Mouse (Mus musculus) hindbrain, embryonic 15.5 days (tissue): ENCODE data around the gene Cd96. TPM values are rescaled to one million over a fixed set of nuclear protein-coding genes. Genes with fewer than 3 reads are reported as not detected.

ENCODE experiments used
- ATAC-seq: fragments of 200-750 bp; cut with Nextera tagmentation; 2 replicates; pipeline ENCODE4 v1.8.0; 2017; ENCODE audit warnings: low read depth, moderate number of reproducible peaks, moderate TSS enrichment; ENCODE audit not compliant: low FRiP score
- H3K27ac ChIP-seq: fragments of 300-500 bp; sonication (generic); replicated peaks from 2 replicates; pipeline ENCODE4 v1.5.1; 2015; ENCODE audit warnings: mild to moderate bottlenecking, inconsistent platforms
- H3K27me3 ChIP-seq: fragments of 300-500 bp; sonication (generic); 2 replicates; pipeline ENCODE4 v1.6.1; 2015; ENCODE audit warnings: control low read depth, inconsistent platforms
- H3K36me3 ChIP-seq: fragments of 300-500 bp; sonication (generic); 2 replicates; pipeline ENCODE4 v1.6.1; 2015; ENCODE audit warnings: control low read depth, inconsistent platforms
- H3K4me1 ChIP-seq: fragments of 300-500 bp; sonication (generic); replicated peaks from 2 replicates; pipeline ENCODE4 v1.6.1; 2015; ENCODE audit warnings: control low read depth, inconsistent platforms
- H3K4me2 ChIP-seq: fragments of 300-500 bp; sonication (generic); 2 replicates; pipeline ENCODE4 v1.6.1; 2015; ENCODE audit warnings: moderate library complexity, mild to moderate bottlenecking, inconsistent platforms
- H3K4me3 ChIP-seq: fragments of 300-500 bp; sonication (generic); 2 replicates; pipeline ENCODE4 v1.5.1; 2015; ENCODE audit warnings: mild to moderate bottlenecking, inconsistent platforms
- H3K9ac ChIP-seq: fragments of 300-500 bp; sonication (generic); 2 replicates; pipeline ENCODE4 v1.6.1; 2015; ENCODE audit warnings: inconsistent platforms
- H3K9me3 ChIP-seq: fragments of 300-500 bp; sonication (generic); 2 replicates; pipeline ENCODE4 v1.6.1; 2016; ENCODE audit warnings: control low read depth, inconsistent platforms
- WGBS: fragments of 180-500 bp; shearing (Covaris S2); methylation state at CpG from one replicate; pipeline ENCODE4 v1.1.7; 2015; 5-methylcytosine and 5-hydroxymethylcytosine counted together
- polyA plus RNA-seq: library from polyadenylated mRNA; unstranded; fragments of >200 nt; fragmentation: Nextera tagmentation; extraction: Ambion mirVana; gene quantifications from 2 replicates; pipeline ENCODE4 v1.2.1, GENCODE M21; 2015

Gene Cd96
- polyA plus RNA-seq, 1 experiment from 2014 or later: not detected

GRCm38 (mm10) chr16:46022958-46023491, 97.0 kb downstream of the Cd96 start:
- no peak overlapping the region for H3K4me2 ChIP-seq
- no peak overlapping the region for H3K9ac ChIP-seq
- H3K36me3 ChIP-seq: no peaks in the 10 kb centered on the region
- no peaks in the 10 kb centered on the region for H3K27me3 ChIP-seq
- H3K9me3 ChIP-seq: no peaks in the 10 kb centered on the region
- 79% methylated on average over 5 of the region's 5 CpGs for WGBS
- H3K4me1 ChIP-seq: no peaks in the 10 kb centered on the region
- H3K4me3 ChIP-seq: no peak overlapping the region
- no peak; the same call in 1 of the 2 replicates for ATAC-seq
- H3K27ac ChIP-seq: no peak overlapping the region

- H3K9ac ChIP-seq: no peak overlapping the region
- H3K36me3 ChIP-seq: no peaks in the 10 kb centered on the region
- peak; percentile 82 for ATAC-seq
- 47% methylated on average over 5 of the region's 5 CpGs for WGBS
- no peak overlapping the region for H3K4me2 ChIP-seq
- H3K4me1 ChIP-seq: no peaks in the 10 kb centered on the region
- H3K27me3 ChIP-seq: no peaks in the 10 kb centered on the region
- H3K27ac ChIP-seq: no peak overlapping the region
- no peak overlapping the region for H3K4me3 ChIP-seq
- no peaks in the 10 kb centered on the region for H3K9me3 ChIP-seq
Measured at GRCm38 (mm10) chr16:46022189-46022928, 97.7 kb downstream of the Cd96 start.

GRCm38 (mm10) chr16:46021302-46021701, 98.7 kb downstream of the Cd96 start:
- Histone ChIP-seq H3K9me3 (no peaks in the 10 kb centered on the region), H3K9ac (no peak overlapping the region), H3K4me1 (no peaks in the 10 kb centered on the region), H3K36me3 (no peaks in the 10 kb centered on the region), H3K27me3 (no peaks in the 10 kb centered on the region), H3K4me3 (no peak overlapping the region), H3K4me2 (no peak overlapping the region), H3K27ac (no peak overlapping the region)
- WGBS: 85% methylated on average over 2 of the region's 2 CpGs
- no peak for ATAC-seq

GRCm38 (mm10) chr16:46020396-46020795, 99.7 kb downstream of the Cd96 start:
- ATAC-seq: no peak
- H3K4me2 ChIP-seq: no peak overlapping the region
- no peaks in the 10 kb centered on the region for H3K9me3 ChIP-seq
- no peaks in the 10 kb centered on the region for H3K4me1 ChIP-seq
- H3K4me3 ChIP-seq: no peak overlapping the region
- no peak overlapping the region for H3K9ac ChIP-seq
- 86% methylated on average over 2 of the region's 2 CpGs for WGBS
- no peak overlapping the region for H3K27ac ChIP-seq
- H3K27me3 ChIP-seq: no peaks in the 10 kb centered on the region
- no peaks in the 10 kb centered on the region for H3K36me3 ChIP-seq

GRCm38 (mm10) chr16:46019799-46020198, 100.3 kb downstream of the Cd96 start:
- WGBS: 87% methylated on average over 4 of the region's 4 CpGs
- Histone ChIP-seq H3K4me3 (no peak overlapping the region), H3K9ac (no peak overlapping the region), H3K4me1 (no peaks in the 10 kb centered on the region), H3K4me2 (no peak overlapping the region), H3K36me3 (no peaks in the 10 kb centered on the region), H3K27me3 (no peaks in the 10 kb centered on the region), H3K9me3 (no peaks in the 10 kb centered on the region), H3K27ac (no peak overlapping the region)
- ATAC-seq: no peak

- Histone ChIP-seq H3K4me2 (no peak overlapping the region), H3K36me3 (no peaks in the 10 kb centered on the region), H3K27me3 (no peaks in the 10 kb centered on the region), H3K9ac (no peak overlapping the region), H3K9me3 (no peaks in the 10 kb centered on the region), H3K4me3 (no peak overlapping the region), H3K27ac (no peak overlapping the region), H3K4me1 (no peaks in the 10 kb centered on the region)
- WGBS: 80% methylated on average over 1 of the region's 1 CpGs
- no peak for ATAC-seq
Measured at GRCm38 (mm10) chr16:46019359-46019758, 100.7 kb downstream of the Cd96 start.

- Histone ChIP-seq H3K27me3 (no peaks in the 10 kb centered on the region), H3K4me1 (peaks cover 24% of the 10 kb centered on the region), H3K4me3 (no peak overlapping the region), H3K4me2 (no peak overlapping the region), H3K27ac (no peak overlapping the region), H3K36me3 (no peaks in the 10 kb centered on the region), H3K9ac (no peak overlapping the region), H3K9me3 (no peaks in the 10 kb centered on the region)
- WGBS: 81% methylated on average over 1 of the region's 1 CpGs
- ATAC-seq: no peak
Measured at GRCm38 (mm10) chr16:46011696-46012095, 108.4 kb downstream of the Cd96 start.

GRCm38 (mm10) chr16:46010906-46011220, 109.2 kb downstream of the Cd96 start:
- H3K9me3 ChIP-seq: no peaks in the 10 kb centered on the region
- ATAC-seq: no peak
- 11% methylated on average over 5 of the region's 5 CpGs for WGBS

GRCm38 (mm10) chr16:46010153-46010905, 109.7 kb downstream of the Cd96 start, which contains the start of gene Plcxd2:
Gene Plcxd2 (minus strand): TSS chr16:46010218.
- Histone ChIP-seq H3K4me1 (peaks cover 24% of the 10 kb centered on the region), H3K9ac (peak within 1 kb of the TSS; percentile 59), H3K27me3 (no peaks in the 10 kb centered on the region), H3K27ac (peak within 1 kb of the TSS; percentile 77), H3K36me3 (no peaks in the 10 kb centered on the region), H3K4me2 (peak within 1 kb of the TSS; percentile 74), H3K4me3 (peak within 1 kb of the TSS; percentile 75), H3K9me3 (no peaks in the 10 kb centered on the region)
- peak; percentile 99 for ATAC-seq
- WGBS: under 1% methylated on average over 39 of the region's 39 CpGs

More at GRCm38 (mm10) chr16:46010906-46011220, 109.2 kb downstream of the Cd96 start:
- Histone ChIP-seq H3K9ac (peak overlapping the region; percentile 59), H3K36me3 (no peaks in the 10 kb centered on the region), H3K27me3 (no peaks in the 10 kb centered on the region), H3K4me3 (peak overlapping the region; percentile 75), H3K4me1 (peaks cover 24% of the 10 kb centered on the region), H3K27ac (peak overlapping the region; percentile 77), H3K4me2 (peak overlapping the region; percentile 74)

GRCm38 (mm10) chr16:46009717-46010116, 110.3 kb downstream of the Cd96 start:
- H3K27me3 ChIP-seq: no peaks in the 10 kb centered on the region
- peak overlapping the region; percentile 74 for H3K4me2 ChIP-seq
- no peaks in the 10 kb centered on the region for H3K36me3 ChIP-seq
- peak overlapping the region; percentile 77 for H3K27ac ChIP-seq
- peak; percentile 14; the same call in 1 of the 2 replicates for ATAC-seq
- H3K4me3 ChIP-seq: peak overlapping the region; percentile 75
- H3K9ac ChIP-seq: peak overlapping the region; percentile 59
- WGBS: 0% methylated on average over 13 of the region's 13 CpGs
- H3K4me1 ChIP-seq: peaks cover 24% of the 10 kb centered on the region
- H3K9me3 ChIP-seq: no peaks in the 10 kb centered on the region

- no peaks in the 10 kb centered on the region for H3K27me3 ChIP-seq
- no peak for ATAC-seq
- no peak overlapping the region for H3K27ac ChIP-seq
- H3K4me1 ChIP-seq: peaks cover 24% of the 10 kb centered on the region
- H3K36me3 ChIP-seq: no peaks in the 10 kb centered on the region
- H3K4me2 ChIP-seq: peak overlapping the region; percentile 74
- no peaks in the 10 kb centered on the region for H3K9me3 ChIP-seq
- 65% methylated on average over 3 of the region's 3 CpGs for WGBS
- H3K9ac ChIP-seq: peak overlapping the region; percentile 59
- peak overlapping the region; percentile 75 for H3K4me3 ChIP-seq
Measured at GRCm38 (mm10) chr16:46008766-46009165, 111.3 kb downstream of the Cd96 start.

GRCm38 (mm10) chr16:46008036-46008605, 111.9 kb downstream of the Cd96 start:
- peaks cover 24% of the 10 kb centered on the region for H3K4me1 ChIP-seq
- no peaks in the 10 kb centered on the region for H3K27me3 ChIP-seq
- no peaks in the 10 kb centered on the region for H3K36me3 ChIP-seq
- peak overlapping the region; percentile 75 for H3K4me3 ChIP-seq
- H3K9ac ChIP-seq: peak overlapping the region; percentile 59; the same call in 1 of the 2 replicates
- no peak overlapping the region for H3K27ac ChIP-seq
- 67% methylated on average over 5 of the region's 5 CpGs for WGBS
- H3K4me2 ChIP-seq: peak overlapping the region; percentile 74
- H3K9me3 ChIP-seq: no peaks in the 10 kb centered on the region
- ATAC-seq: no peak
